Mouse (Mus musculus) inflammation-experienced regulatory T-cells, adult 16 weeks (primary cell): ENCODE results near the gene Zkscan8. TPM values are rescaled to one million over a fixed set of nuclear protein-coding genes. Genes with fewer than 3 reads are reported as not detected.

Experiments used
- polyA plus RNA-seq: library from polyadenylated mRNA; unstranded; fragments of 100-300 nt; shearing (Covaris generic); gene quantifications from one replicate; pipeline ENCODE4 v1.2.1, GENCODE M21; 2017

The Zkscan8 gene
- 10.4 TPM for polyA plus RNA-seq

DNA sequence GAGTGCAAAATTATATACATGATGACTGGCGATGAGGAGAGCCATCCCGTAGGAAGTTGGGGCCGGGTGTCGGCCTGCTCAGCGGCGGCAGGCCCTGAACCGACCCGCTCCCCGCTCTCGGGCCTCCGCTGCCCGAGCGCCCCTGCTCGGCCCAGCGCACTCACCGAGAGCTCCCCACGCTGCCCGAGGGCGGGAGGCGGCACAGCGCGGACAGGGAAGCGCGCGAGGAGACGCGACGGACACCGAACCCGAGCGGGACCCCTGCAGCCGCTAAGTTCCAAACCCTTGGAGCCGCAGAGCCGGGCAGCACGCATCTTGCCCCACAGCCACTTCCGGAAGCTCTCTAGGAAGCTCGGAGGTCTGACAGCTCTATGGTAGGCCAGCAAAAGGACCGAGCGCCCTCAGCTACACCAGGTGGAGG, at the start of gene Zkscan8:
Gene Zkscan8 (minus strand): TSS at position 340 of the 421 bp plus-strand sequence.

DNA sequence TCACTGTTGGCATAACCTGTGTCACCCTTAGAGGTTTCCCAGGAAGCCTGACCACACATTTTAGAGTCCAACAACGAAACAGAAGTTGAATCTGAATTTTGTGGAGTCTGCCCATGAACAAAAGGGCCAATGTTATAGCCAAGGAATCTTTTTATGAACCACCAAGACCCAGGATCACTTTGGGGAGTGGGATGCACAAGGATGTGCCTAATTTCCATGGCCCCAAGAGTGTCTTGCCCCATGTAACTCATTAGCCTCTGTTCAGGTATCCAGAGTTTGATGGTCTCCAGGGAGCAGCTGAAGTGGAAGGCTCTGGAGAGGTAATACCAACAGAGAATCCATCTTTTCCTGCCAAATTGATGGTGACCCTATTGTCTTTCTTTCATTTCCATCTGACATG, 28.9 kb upstream of the Zkscan8 start, which contains the start of gene Olfr1535:
Gene Olfr1535 (minus strand): TSS at position 101 of the 400 bp plus-strand sequence.

DNA sequence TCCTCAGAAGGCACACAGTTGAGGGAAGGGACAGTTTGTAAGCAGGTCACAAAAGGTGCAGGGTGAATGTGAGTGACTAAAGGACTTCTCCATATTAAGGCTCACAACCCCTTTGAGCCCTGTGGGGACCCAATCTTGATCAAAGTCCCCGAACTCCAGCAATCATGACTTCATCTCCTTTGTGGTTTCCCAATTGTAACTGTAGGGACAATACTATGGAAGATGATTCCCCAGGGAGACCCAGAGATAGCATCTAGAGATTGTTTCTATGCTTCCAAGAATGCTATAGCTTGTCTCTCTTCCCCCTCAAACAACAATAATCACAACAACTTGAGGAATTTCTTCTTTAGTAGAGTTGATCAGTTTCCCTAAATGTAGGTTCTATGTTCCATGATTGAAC, 11.8 kb upstream of the Zkscan8 start, which contains the start of gene Olfr1366:
Gene Olfr1366 (minus strand): TSS at position 101 of the 400 bp plus-strand sequence.

DNA sequence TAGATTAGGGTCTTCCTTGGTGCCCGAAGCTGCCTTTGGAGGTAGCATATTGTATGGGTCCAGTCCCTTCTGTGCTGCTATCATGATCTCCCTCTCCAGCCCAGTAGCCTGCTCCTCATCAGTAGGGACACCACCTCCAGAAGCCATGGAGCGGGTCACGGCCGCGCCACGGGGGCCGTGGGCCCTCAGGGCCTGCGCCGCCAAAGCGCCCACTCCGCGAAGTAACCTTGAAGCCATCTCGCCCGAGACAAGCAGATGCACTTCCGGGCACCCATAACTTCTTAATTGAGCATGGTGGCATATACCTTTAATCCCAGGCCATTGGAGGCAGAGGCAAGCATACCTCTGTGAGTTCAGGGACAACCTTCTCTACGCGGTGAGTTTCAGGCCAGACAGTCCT, 29.7 kb downstream of the Zkscan8 start, which contains the start of gene Gm11273:
Gene Gm11273 (minus strand): TSS at position 237 of the 400 bp plus-strand sequence.

DNA sequence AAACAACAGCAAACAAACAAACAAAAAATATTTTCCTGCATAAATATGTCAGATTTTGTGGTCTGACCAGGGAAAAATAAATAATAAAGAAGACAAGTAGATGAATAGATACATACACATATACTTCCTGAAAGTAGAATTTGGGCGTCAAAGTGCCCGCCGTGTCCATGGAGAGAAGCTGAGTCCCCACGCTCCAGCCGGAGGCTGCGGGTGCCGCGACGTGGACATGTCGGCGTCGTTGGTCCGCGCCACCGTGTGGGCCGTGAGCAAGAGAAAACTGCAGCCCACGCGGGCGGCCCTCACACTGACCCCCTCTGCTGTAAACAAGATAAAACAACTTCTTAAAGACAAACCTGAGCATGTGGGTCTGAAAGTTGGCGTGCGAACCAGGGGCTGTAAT, 35.8 kb downstream of the Zkscan8 start, which contains the start of gene AK157302:
Gene AK157302 (plus strand): TSS at position 144 of the 400 bp plus-strand sequence.

DNA sequence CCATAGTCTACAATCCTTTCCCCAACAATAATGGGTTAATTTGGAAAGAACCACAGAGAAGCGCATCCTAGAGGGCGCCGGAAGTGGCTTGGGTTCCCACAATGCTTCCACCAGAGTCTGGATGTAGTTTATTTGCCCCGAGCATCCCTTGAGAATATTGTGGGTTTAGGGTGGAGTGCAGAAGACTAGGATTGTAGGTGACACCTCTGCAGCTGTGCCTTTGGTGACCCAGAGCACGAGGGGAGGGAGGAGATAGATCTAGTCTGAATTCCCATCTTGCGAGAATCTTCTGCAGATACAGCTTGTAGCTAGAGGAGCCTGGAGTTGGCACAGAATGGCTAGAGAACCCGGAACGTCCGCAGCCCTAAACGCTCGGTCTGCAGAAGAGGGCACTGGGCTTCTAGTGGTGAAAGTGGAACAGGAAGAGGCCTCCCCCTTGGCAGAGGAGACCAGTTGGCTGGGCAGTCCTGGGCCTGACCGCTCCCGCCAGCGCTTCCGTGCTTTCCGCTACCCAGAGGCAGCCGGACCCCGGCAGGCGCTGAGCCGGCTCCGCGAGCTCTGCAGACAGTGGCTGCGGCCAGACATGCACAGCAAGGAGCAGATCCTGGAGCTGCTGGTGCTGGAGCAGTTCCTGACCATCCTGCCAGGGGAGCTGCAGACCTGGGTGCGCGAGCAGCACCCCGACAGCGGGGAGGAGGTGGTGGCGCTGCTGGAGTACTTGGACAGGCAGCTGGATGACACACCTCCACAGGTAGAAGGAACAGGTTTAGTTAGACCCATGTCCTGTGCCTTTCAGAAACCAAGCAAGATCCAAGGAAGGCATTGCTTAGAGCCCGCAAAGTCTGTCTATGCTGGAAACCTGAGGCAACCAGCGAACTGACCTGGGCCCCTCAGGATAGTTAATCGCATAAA, 51.9 kb downstream of the Zkscan8 start, which contains the start of the genes Zkscan4 and Gm10065:
Gene Zkscan4 (plus strand): TSS at position 149 of the 912 bp plus-strand sequence.
Gene Gm10065 (minus strand): TSS at position 683 of the 912 bp plus-strand sequence.

DNA sequence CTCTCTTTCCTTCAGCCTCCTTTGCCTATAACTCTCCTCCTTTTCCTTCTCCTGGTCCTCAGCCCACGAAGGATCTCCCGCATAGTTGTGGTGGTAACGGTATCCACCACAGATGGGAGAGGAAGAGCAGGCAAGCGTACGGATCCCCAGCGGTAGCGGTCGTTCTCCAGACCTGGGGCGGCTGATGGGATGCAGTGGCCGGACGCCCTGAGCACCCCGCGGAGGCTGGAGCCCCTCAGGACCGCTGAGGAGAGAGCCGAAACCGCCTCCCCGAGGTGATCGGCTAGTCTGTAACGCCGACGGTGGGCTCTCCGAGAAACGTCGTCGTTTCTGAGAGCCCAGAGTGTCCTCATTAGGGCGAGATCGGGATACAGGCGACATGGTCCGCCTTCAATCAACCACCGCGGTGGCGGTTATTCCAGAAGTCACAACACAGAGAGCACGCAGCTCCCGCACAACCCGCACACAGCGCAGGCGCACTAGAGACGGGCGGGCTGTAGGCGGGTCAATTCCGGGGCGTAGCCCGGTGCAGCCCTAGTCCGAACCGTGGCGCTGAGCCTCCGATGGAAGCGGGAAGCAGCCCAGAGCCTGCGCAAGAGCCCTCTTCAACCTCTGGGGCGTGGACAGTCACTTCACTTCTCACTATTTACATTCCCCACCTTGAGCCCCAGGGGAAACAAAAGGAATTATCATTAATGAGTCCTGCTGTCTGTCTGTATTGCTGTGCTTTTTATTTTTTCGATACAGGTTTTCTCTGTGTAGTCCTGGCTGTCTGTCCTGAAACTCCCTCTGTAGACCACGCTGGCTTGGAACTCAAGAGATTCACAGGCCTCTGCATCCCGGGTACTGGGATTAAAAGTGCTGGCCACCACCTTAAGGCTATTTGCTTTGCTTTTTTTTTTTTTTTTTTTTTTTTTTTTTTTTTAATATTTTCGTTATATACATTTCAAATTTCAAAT, 62.6 kb downstream of the Zkscan8 start, which contains the start of gene Nkapl:
Gene Nkapl (minus strand): TSS at position 449 of the 959 bp plus-strand sequence.

Other genes with a start within 250 kb of the Zkscan8 start
- gene Gpx5, start 238.4 kb downstream of the Zkscan8 start, polyA plus RNA-seq: not detected
- not detected for gene Gpx6, start 219.0 kb downstream of the Zkscan8 start, polyA plus RNA-seq
- not detected for gene Olfr1367, start 184.2 kb downstream of the Zkscan8 start, polyA plus RNA-seq
- gene Zscan12, start 168.3 kb downstream of the Zkscan8 start, polyA plus RNA-seq: 15.3 TPM
- gene Zkscan3, start 128.4 kb downstream of the Zkscan8 start, polyA plus RNA-seq: 74.5 TPM
- 0.96 TPM for gene Pgbd1, start 90.1 kb downstream of the Zkscan8 start, polyA plus RNA-seq
- 12.8 TPM for gene Zscan26, start 77.4 kb downstream of the Zkscan8 start, polyA plus RNA-seq
- 0.20 TPM for gene Nkapl, start 62.6 kb downstream of the Zkscan8 start, polyA plus RNA-seq
- not detected for gene Zkscan4, start 52.2 kb downstream of the Zkscan8 start, polyA plus RNA-seq
- gene Gm10065, start 51.7 kb downstream of the Zkscan8 start, polyA plus RNA-seq: not detected
- not detected for gene AK157302, start 35.9 kb downstream of the Zkscan8 start, polyA plus RNA-seq
- 11.1 TPM for gene Gm11273, start 29.7 kb downstream of the Zkscan8 start, polyA plus RNA-seq
- gene Olfr1366, start 11.7 kb upstream of the Zkscan8 start, polyA plus RNA-seq: not detected
- 0.20 TPM for gene Olfr1535, start 28.8 kb upstream of the Zkscan8 start, polyA plus RNA-seq
- gene Olfr1364, start 50.6 kb upstream of the Zkscan8 start, polyA plus RNA-seq: not detected
- not detected for gene Olfr1362, start 82.9 kb upstream of the Zkscan8 start, polyA plus RNA-seq
- gene Olfr11, start 111.4 kb upstream of the Zkscan8 start, polyA plus RNA-seq: not detected
- gene Olfr1361, start 132.3 kb upstream of the Zkscan8 start, polyA plus RNA-seq: not detected
- not detected for gene Olfr1360, start 146.3 kb upstream of the Zkscan8 start, polyA plus RNA-seq
- gene Olfr1359, start 167.0 kb upstream of the Zkscan8 start, polyA plus RNA-seq: not detected
- not detected for gene Hist1h2bl, start 185.0 kb upstream of the Zkscan8 start, polyA plus RNA-seq
- gene Hist1h2ai, start 185.3 kb upstream of the Zkscan8 start, polyA plus RNA-seq: not detected
- gene Hist1h3h, start 186.5 kb upstream of the Zkscan8 start, polyA plus RNA-seq: not detected
- 0.82 TPM for gene Hist1h2bm, start 190.9 kb upstream of the Zkscan8 start, polyA plus RNA-seq
- not detected for gene Hist1h4j, start 203.9 kb upstream of the Zkscan8 start, polyA plus RNA-seq
- 22.8 TPM for gene Hist1h4k, start 219.4 kb upstream of the Zkscan8 start, polyA plus RNA-seq
- 3.0 TPM for gene Hist1h2ak, start 222.7 kb upstream of the Zkscan8 start, polyA plus RNA-seq
- gene Hist1h2bn, start 223.0 kb upstream of the Zkscan8 start, polyA plus RNA-seq: 2.1 TPM
- gene Hist1h1b, start 249.5 kb upstream of the Zkscan8 start, polyA plus RNA-seq: 4.3 TPM